Mouse (Mus musculus): ENCODE results near the gene Rpl9-ps1.

Gene Rpl9-ps1

GRCm38 (mm10) chr11:83623586-83623985 lies 21.8 kb downstream of the Rpl9-ps1 start:
- no peak for DNase-seq (ENCODE audit: low spot score in 2 of 2)

GRCm38 (mm10) chr11:83619037-83619436 lies 26.4 kb downstream of the Rpl9-ps1 start:
- DNase-seq (ENCODE audit: low spot score in 2 of 2): no peak

GRCm38 (mm10) chr11:83618238-83618637 lies 27.2 kb downstream of the Rpl9-ps1 start:
- DNase-seq (ENCODE audit: low spot score in 2 of 2): no peak

GRCm38 (mm10) chr11:83616586-83616985 lies 28.8 kb downstream of the Rpl9-ps1 start:
- no peak for DNase-seq (ENCODE audit: low spot score in 2 of 2)

GRCm38 (mm10) chr11:83610900-83611299 lies 34.5 kb downstream of the Rpl9-ps1 start:
- no peak for DNase-seq (ENCODE audit: low spot score in 2 of 2)

GRCm38 (mm10) chr11:83606396-83606795 lies 39.0 kb downstream of the Rpl9-ps1 start:
- no peak for DNase-seq (ENCODE audit: low spot score in 2 of 2)

GRCm38 (mm10) chr11:83605535-83605934 lies 39.9 kb downstream of the Rpl9-ps1 start:
- DNase-seq (ENCODE audit: low spot score in 2 of 2): no peak

GRCm38 (mm10) chr11:83604698-83605097 lies 40.7 kb downstream of the Rpl9-ps1 start:
- no peak for DNase-seq (ENCODE audit: low spot score in 2 of 2)

GRCm38 (mm10) chr11:83603399-83603798 lies 42.0 kb downstream of the Rpl9-ps1 start:
- no peak for DNase-seq (ENCODE audit: low spot score in 2 of 2)

- no peak for DNase-seq (ENCODE audit: low spot score in 2 of 2)
These were observed 44.8 kb downstream of the Rpl9-ps1 start for GRCm38 (mm10) chr11:83600576-83600975.

GRCm38 (mm10) chr11:83598991-83599390 lies 46.4 kb downstream of the Rpl9-ps1 start:
- no peak for DNase-seq (ENCODE audit: low spot score in 2 of 2)

GRCm38 (mm10) chr11:83598207-83598837 lies 47.1 kb downstream of the Rpl9-ps1 start:
- DNase-seq (ENCODE audit: low spot score in 2 of 2): no peak

GRCm38 (mm10) chr11:83597796-83598195 lies 47.6 kb downstream of the Rpl9-ps1 start:
- no peak for DNase-seq (ENCODE audit: low spot score in 2 of 2)

GRCm38 (mm10) chr11:83595669-83596455 lies 49.6 kb downstream of the Rpl9-ps1 start:
- no peak for DNase-seq (ENCODE audit: low spot score in 2 of 2)
